Mouse (Mus musculus): ENCODE data around the gene Rtkn2. TPM values are rescaled to one million over a fixed set of nuclear protein-coding genes. Genes with fewer than 3 reads are reported as not detected.

Rtkn2 gene
- polyA plus RNA-seq, 1 experiment from 2014 or later, result 2.0 TPM

- no peak overlapping the region for H3K4me2 ChIP-seq (ENCODE audit: low read depth, low read length)
- no peaks in the 10 kb centered on the region for H3K4me1 ChIP-seq (ENCODE audit: control insufficient read depth, insufficient read depth, low read length)
- H3K27ac ChIP-seq (ENCODE audit: low read depth, low read length), result no peak overlapping the region
- H3K4me3 ChIP-seq (ENCODE audit: low read depth, low read length), result no peak overlapping the region
- H3K9ac ChIP-seq (replicated peaks; ENCODE audit: low read depth, low read length), result no peak overlapping the region
- H3K27me3 ChIP-seq (ENCODE audit: control insufficient read depth, insufficient read depth, low read length), result no peaks in the 10 kb centered on the region
- whole genome bisulfite sequencing, result 94% methylated on average over 2 of the region's 2 CpGs
- H3K36me3 ChIP-seq (ENCODE audit: control insufficient read depth, insufficient read depth, low read length), result no peaks in the 10 kb centered on the region
- no peak for ATAC-seq (ENCODE audit: low read depth)
- H3K9me3 ChIP-seq (ENCODE audit: control insufficient read depth, low read length), result no peaks in the 10 kb centered on the region
Observed at GRCm38 (mm10) chr10:67955982-67956381, 23.4 kb upstream of the Rtkn2 start.

- Histone ChIP-seq H3K9me3 (ENCODE audit: control insufficient read depth, low read length) (no peaks in the 10 kb centered on the region), H3K9ac (replicated peaks; ENCODE audit: low read depth, low read length) (no peak overlapping the region), H3K27me3 (ENCODE audit: control insufficient read depth, insufficient read depth, low read length) (no peaks in the 10 kb centered on the region), H3K4me2 (ENCODE audit: low read depth, low read length) (no peak overlapping the region), H3K4me1 (ENCODE audit: control insufficient read depth, insufficient read depth, low read length) (no peaks in the 10 kb centered on the region), H3K36me3 (ENCODE audit: control insufficient read depth, insufficient read depth, low read length) (no peaks in the 10 kb centered on the region), H3K27ac (ENCODE audit: low read depth, low read length) (no peak overlapping the region), H3K4me3 (ENCODE audit: low read depth, low read length) (no peak overlapping the region)
- WGBS, result 46% methylated on average over 3 of the region's 3 CpGs
- no peak for ATAC-seq (ENCODE audit: low read depth)
Observed at GRCm38 (mm10) chr10:67959982-67960381, 19.4 kb upstream of the Rtkn2 start.

GRCm38 (mm10) chr10:67962496-67962895 lies 16.9 kb upstream of the Rtkn2 start:
- no peak for ATAC-seq (ENCODE audit: low read depth)
- Histone ChIP-seq H3K4me2 (ENCODE audit: low read depth, low read length) (no peak overlapping the region), H3K9me3 (ENCODE audit: control insufficient read depth, low read length) (no peaks in the 10 kb centered on the region), H3K4me3 (ENCODE audit: low read depth, low read length) (no peak overlapping the region), H3K9ac (replicated peaks; ENCODE audit: low read depth, low read length) (no peak overlapping the region), H3K27me3 (ENCODE audit: control insufficient read depth, insufficient read depth, low read length) (no peaks in the 10 kb centered on the region), H3K36me3 (ENCODE audit: control insufficient read depth, insufficient read depth, low read length) (no peaks in the 10 kb centered on the region), H3K4me1 (ENCODE audit: control insufficient read depth, insufficient read depth, low read length) (no peaks in the 10 kb centered on the region), H3K27ac (ENCODE audit: low read depth, low read length) (no peak overlapping the region)
- WGBS, result 22% methylated on average over 10 of the region's 10 CpGs

GRCm38 (mm10) chr10:67964060-67964459 lies 15.3 kb upstream of the Rtkn2 start:
- Histone ChIP-seq H3K36me3 (ENCODE audit: control insufficient read depth, insufficient read depth, low read length) (no peaks in the 10 kb centered on the region), H3K9ac (replicated peaks; ENCODE audit: low read depth, low read length) (no peak overlapping the region), H3K27me3 (ENCODE audit: control insufficient read depth, insufficient read depth, low read length) (no peaks in the 10 kb centered on the region), H3K27ac (ENCODE audit: low read depth, low read length) (no peak overlapping the region), H3K4me1 (ENCODE audit: control insufficient read depth, insufficient read depth, low read length) (no peaks in the 10 kb centered on the region), H3K4me3 (ENCODE audit: low read depth, low read length) (no peak overlapping the region), H3K4me2 (ENCODE audit: low read depth, low read length) (no peak overlapping the region), H3K9me3 (ENCODE audit: control insufficient read depth, low read length) (no peaks in the 10 kb centered on the region)
- WGBS, result 27% methylated on average over 8 of the region's 8 CpGs
- ATAC-seq (ENCODE audit: low read depth), result no peak

GRCm38 (mm10) chr10:67965251-67965986 lies 14.0 kb upstream of the Rtkn2 start:
- ATAC-seq (ENCODE audit: low read depth), result no peak
- H3K27ac ChIP-seq (ENCODE audit: low read depth, low read length), result no peak overlapping the region
- H3K9me3 ChIP-seq (ENCODE audit: control insufficient read depth, low read length), result no peaks in the 10 kb centered on the region
- H3K4me3 ChIP-seq (ENCODE audit: low read depth, low read length), result no peak overlapping the region
- no peak overlapping the region for H3K4me2 ChIP-seq (ENCODE audit: low read depth, low read length)
- no peaks in the 10 kb centered on the region for H3K36me3 ChIP-seq (ENCODE audit: control insufficient read depth, insufficient read depth, low read length)
- no peak overlapping the region for H3K9ac ChIP-seq (replicated peaks; ENCODE audit: low read depth, low read length)
- H3K27me3 ChIP-seq (ENCODE audit: control insufficient read depth, insufficient read depth, low read length), result no peaks in the 10 kb centered on the region
- 70% methylated on average over 4 of the region's 4 CpGs for WGBS
- no peaks in the 10 kb centered on the region for H3K4me1 ChIP-seq (ENCODE audit: control insufficient read depth, insufficient read depth, low read length)

- H3K27me3 ChIP-seq (ENCODE audit: control insufficient read depth, insufficient read depth, low read length), result no peaks in the 10 kb centered on the region
- H3K9ac ChIP-seq (replicated peaks; ENCODE audit: low read depth, low read length), result no peak overlapping the region
- no peaks in the 10 kb centered on the region for H3K4me1 ChIP-seq (ENCODE audit: control insufficient read depth, insufficient read depth, low read length)
- ATAC-seq (ENCODE audit: low read depth), result no peak
- no peak overlapping the region for H3K27ac ChIP-seq (ENCODE audit: low read depth, low read length)
- H3K36me3 ChIP-seq (ENCODE audit: control insufficient read depth, insufficient read depth, low read length), result no peaks in the 10 kb centered on the region
- H3K9me3 ChIP-seq (ENCODE audit: control insufficient read depth, low read length), result no peaks in the 10 kb centered on the region
- no peak overlapping the region for H3K4me3 ChIP-seq (ENCODE audit: low read depth, low read length)
- 23% methylated on average over 6 of the region's 6 CpGs for WGBS
- no peak overlapping the region for H3K4me2 ChIP-seq (ENCODE audit: low read depth, low read length)
Observed at GRCm38 (mm10) chr10:67966102-67966501, 13.3 kb upstream of the Rtkn2 start.

- Histone ChIP-seq H3K27ac (ENCODE audit: low read depth, low read length) (no peak overlapping the region), H3K9ac (replicated peaks; ENCODE audit: low read depth, low read length) (no peak overlapping the region), H3K4me1 (ENCODE audit: control insufficient read depth, insufficient read depth, low read length) (no peaks in the 10 kb centered on the region), H3K4me3 (ENCODE audit: low read depth, low read length) (no peak overlapping the region), H3K4me2 (ENCODE audit: low read depth, low read length) (no peak overlapping the region), H3K36me3 (ENCODE audit: control insufficient read depth, insufficient read depth, low read length) (no peaks in the 10 kb centered on the region), H3K9me3 (ENCODE audit: control insufficient read depth, low read length) (no peaks in the 10 kb centered on the region), H3K27me3 (ENCODE audit: control insufficient read depth, insufficient read depth, low read length) (no peaks in the 10 kb centered on the region)
- WGBS, result 84% methylated on average over 2 of the region's 2 CpGs
- no peak for ATAC-seq (ENCODE audit: low read depth)
Observed at GRCm38 (mm10) chr10:67966983-67967382, 12.4 kb upstream of the Rtkn2 start.

GRCm38 (mm10) chr10:67971166-67971796 lies 8.1 kb upstream of the Rtkn2 start:
- no peaks in the 10 kb centered on the region for H3K9me3 ChIP-seq (ENCODE audit: control insufficient read depth, low read length)
- H3K36me3 ChIP-seq (ENCODE audit: control insufficient read depth, insufficient read depth, low read length), result no peaks in the 10 kb centered on the region
- WGBS, result 73% methylated on average over 11 of the region's 11 CpGs
- H3K4me2 ChIP-seq (ENCODE audit: low read depth, low read length), result no peak overlapping the region
- no peaks in the 10 kb centered on the region for H3K4me1 ChIP-seq (ENCODE audit: control insufficient read depth, insufficient read depth, low read length)
- no peaks in the 10 kb centered on the region for H3K27me3 ChIP-seq (ENCODE audit: control insufficient read depth, insufficient read depth, low read length)
- ATAC-seq (ENCODE audit: low read depth), result no peak
- H3K4me3 ChIP-seq (ENCODE audit: low read depth, low read length), result no peak overlapping the region
- H3K9ac ChIP-seq (replicated peaks; ENCODE audit: low read depth, low read length), result no peak overlapping the region
- no peak overlapping the region for H3K27ac ChIP-seq (ENCODE audit: low read depth, low read length)

- Histone ChIP-seq H3K9me3 (ENCODE audit: control insufficient read depth, low read length) (no peaks in the 10 kb centered on the region), H3K36me3 (ENCODE audit: control insufficient read depth, insufficient read depth, low read length) (no peaks in the 10 kb centered on the region), H3K4me1 (ENCODE audit: control insufficient read depth, insufficient read depth, low read length) (0 out of 2 replicates have a peak, but pooled peaks cover 5% of the 10 kb centered on the region), H3K4me2 (ENCODE audit: low read depth, low read length) (no peak overlapping the region), H3K9ac (replicated peaks; ENCODE audit: low read depth, low read length) (no peak overlapping the region), H3K27me3 (ENCODE audit: control insufficient read depth, insufficient read depth, low read length) (no peaks in the 10 kb centered on the region), H3K27ac (ENCODE audit: low read depth, low read length) (no peak overlapping the region), H3K4me3 (ENCODE audit: low read depth, low read length) (no peak overlapping the region)
- 63% methylated on average over 4 of the region's 4 CpGs for WGBS
- ATAC-seq (ENCODE audit: low read depth), result no peak
Observed at GRCm38 (mm10) chr10:67977271-67977670, 2.1 kb upstream of the Rtkn2 start.

Data from neural tube, embryonic 14.5 days (tissue).